Mouse (Mus musculus) ES-Bruce4 (cell line): ENCODE measurements at regions not wholly inside any gene's neighbourhood (a gene's known extent, or its start where the extent isn't known, plus 50 kb on each side); places are given as distances from the start of the nearest gene placed in this dataset.

ENCODE experiments used
- H3K27ac ChIP-seq: 2 replicates; pipeline ENCODE4 v1.5.1; 2012; ENCODE audit warnings: low read length, inconsistent platforms; ENCODE audit not compliant: insufficient read depth
- H3K27me3 ChIP-seq: 2 replicates; pipeline ENCODE4 v1.6.1; 2012; ENCODE audit warnings: mild to moderate bottlenecking, low read length, inconsistent platforms; ENCODE audit not compliant: control insufficient read depth, poor library complexity, insufficient read depth, severe bottlenecking
- H3K36me3 ChIP-seq: 2 replicates; pipeline ENCODE4 v1.6.1; 2012; ENCODE audit warnings: inconsistent platforms, mild to moderate bottlenecking, low read length, moderate library complexity; ENCODE audit not compliant: control insufficient read depth, poor library complexity, insufficient read depth, severe bottlenecking
- H3K4me1 ChIP-seq: one replicate; pipeline ENCODE4 v1.8.1; 2011; ENCODE audit warnings: low read length; ENCODE audit not compliant: control insufficient read depth, insufficient read depth
- H3K4me3 ChIP-seq: 2 replicates; pipeline ENCODE4 v1.5.1; 2011; ENCODE audit warnings: low read depth, mild to moderate bottlenecking, low read length
- H3K9ac ChIP-seq: 2 replicates; pipeline ENCODE4 v1.6.1; 2012; ENCODE audit warnings: low read depth, mild to moderate bottlenecking, inconsistent platforms; ENCODE audit not compliant: poor library complexity, severe bottlenecking
- H3K9me3 ChIP-seq: replicated peaks from 2 replicates; pipeline ENCODE4 v1.6.1; 2012; ENCODE audit warnings: mild to moderate bottlenecking, low read length, inconsistent platforms; ENCODE audit not compliant: control insufficient read depth, poor library complexity, insufficient read depth, severe bottlenecking
- CTCF ChIP-seq: IDR thresholded peaks from one replicate; pipeline ENCODE4 v1.8.1; 2011; ENCODE audit warnings: low read depth, low read length
- EP300 ChIP-seq: IDR thresholded peaks from 2 replicates; pipeline ENCODE4 v1.6.1; 2011; ENCODE audit warnings: low read depth, low read length; ENCODE audit not compliant: insufficient read depth
- POLR2A ChIP-seq: IDR thresholded peaks from one replicate; pipeline ENCODE4 v1.8.1; 2011; ENCODE audit warnings: low read length; ENCODE audit not compliant: insufficient read depth

DNA sequence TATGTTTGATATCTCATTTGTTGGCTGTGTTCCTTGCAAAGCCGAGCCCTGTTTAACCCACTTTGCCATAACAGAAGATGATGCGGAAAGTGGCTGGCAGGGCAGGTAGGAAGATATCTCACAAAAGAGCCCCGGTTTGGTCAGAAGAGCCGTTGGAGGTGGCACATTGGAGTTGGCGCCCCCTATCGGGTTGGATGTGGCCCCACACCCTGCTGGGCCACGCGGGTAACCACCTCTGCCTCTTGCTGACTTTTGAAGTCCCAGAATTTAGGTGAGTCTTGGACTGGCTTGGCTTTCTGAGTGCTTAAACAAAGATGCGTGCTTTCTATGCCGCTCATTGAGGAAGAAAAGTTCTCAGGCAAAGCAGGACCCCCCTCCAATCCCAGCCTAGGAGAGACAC lies 56.1 kb downstream of the Gm4791 start:
- Histone ChIP-seq H3K27me3 (no peaks in the 10 kb centered on the region), H3K36me3 (no peaks in the 10 kb centered on the region), H3K9ac (no peak overlapping the region), H3K9me3 (no peaks in the 10 kb centered on the region), H3K4me3 (no peak overlapping the region), H3K4me1 (no peaks in the 10 kb centered on the region), H3K27ac (no peak overlapping the region)
- peak; percentile 18 for TF ChIP-seq CTCF
- no peak for TF ChIP-seq POLR2A

DNA sequence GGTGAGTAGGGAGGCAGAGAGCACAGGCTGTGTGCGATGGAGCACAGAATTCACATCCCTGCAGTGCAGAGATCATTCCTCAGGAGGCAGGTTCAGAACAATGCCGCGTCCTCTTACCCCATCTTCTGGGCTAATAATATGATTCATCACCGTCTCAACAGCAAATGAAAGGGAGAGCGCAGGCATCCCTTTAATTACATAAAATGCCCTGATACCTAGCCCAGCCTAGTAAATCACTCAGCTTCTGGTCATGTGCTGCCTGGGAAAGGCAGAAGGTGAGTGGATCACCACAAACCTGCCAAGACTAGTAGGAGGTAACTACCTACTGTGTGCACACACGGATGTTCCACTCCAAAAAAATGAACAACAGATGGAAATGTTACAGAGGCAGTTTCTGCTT lies 57.0 kb downstream of the Gm4791 start:
- H3K9ac ChIP-seq = no peak overlapping the region
- no peaks in the 10 kb centered on the region for H3K4me1 ChIP-seq
- TF ChIP-seq POLR2A = no peak
- TF ChIP-seq EP300 = no peak
- TF ChIP-seq CTCF = no peak
- no peaks in the 10 kb centered on the region for H3K27me3 ChIP-seq
- H3K27ac ChIP-seq = no peak overlapping the region
- H3K9me3 ChIP-seq = no peaks in the 10 kb centered on the region
- no peaks in the 10 kb centered on the region for H3K36me3 ChIP-seq
- H3K4me3 ChIP-seq = no peak overlapping the region

DNA sequence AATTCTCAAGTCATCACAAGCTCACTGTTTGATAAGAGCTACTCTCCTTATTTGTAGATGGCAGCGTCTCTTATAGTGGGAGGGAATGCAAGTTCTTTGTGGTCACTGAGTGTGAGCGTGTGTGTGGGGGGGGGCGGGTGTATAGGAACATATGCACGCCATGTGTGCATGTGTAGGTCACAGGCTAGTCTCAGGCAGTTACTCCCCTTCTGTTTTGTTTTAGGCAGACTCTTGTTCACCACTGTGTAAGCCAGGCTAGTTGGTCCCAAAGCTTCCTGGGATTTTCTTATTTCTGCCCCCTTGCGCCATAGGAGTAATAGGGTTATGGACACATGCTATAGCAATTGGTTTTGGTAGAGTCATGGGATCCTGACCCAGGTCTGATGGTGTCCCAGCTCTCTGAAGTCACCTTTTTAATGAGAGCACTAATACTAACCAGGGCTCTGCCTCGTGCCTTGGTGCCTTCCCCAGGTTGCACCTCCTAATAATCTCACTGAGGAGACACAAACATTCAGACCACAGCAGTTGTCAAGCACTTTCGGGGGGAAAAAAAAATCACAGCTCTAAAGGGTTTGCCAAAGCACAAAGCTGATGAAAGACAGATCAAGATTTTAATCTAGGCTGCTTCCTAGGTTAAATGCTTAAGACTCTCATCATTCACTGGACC lies 60.9 kb downstream of the Gm4791 start:
- Histone ChIP-seq H3K9me3 (no peaks in the 10 kb centered on the region), H3K9ac (no peak overlapping the region), H3K27me3 (no peaks in the 10 kb centered on the region; the same call in 1 of the 2 replicates), H3K27ac (no peak overlapping the region), H3K4me1 (no peaks in the 10 kb centered on the region), H3K4me3 (no peak overlapping the region), H3K36me3 (no peaks in the 10 kb centered on the region)
- TF ChIP-seq EP300 (no peak), CTCF (no peak), POLR2A (no peak)

DNA sequence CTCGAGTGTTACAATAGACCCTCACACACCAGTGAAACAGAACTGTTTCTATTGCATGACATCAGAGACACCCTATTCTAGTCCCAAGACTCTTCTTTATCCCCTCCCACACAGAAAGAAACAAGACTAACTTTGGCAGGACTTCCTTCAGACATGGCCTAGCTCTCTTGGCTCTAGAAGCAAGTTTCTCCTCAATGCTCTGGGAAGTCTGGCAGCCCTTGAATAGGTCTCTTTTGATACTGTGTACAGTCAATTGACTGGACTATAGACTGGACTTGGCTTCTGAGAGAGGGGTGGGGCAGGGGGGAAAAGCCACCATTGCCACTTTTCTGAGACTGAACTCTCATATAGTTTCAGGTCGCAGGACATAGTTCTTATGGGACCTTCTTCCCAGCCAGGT lies 62.2 kb downstream of the Gm4791 start:
- Histone ChIP-seq H3K27me3 (no peaks in the 10 kb centered on the region; the same call in 1 of the 2 replicates), H3K9ac (no peak overlapping the region), H3K9me3 (no peaks in the 10 kb centered on the region), H3K4me1 (no peaks in the 10 kb centered on the region), H3K4me3 (no peak overlapping the region), H3K36me3 (no peaks in the 10 kb centered on the region), H3K27ac (no peak overlapping the region)
- TF ChIP-seq CTCF (no peak), EP300 (no peak), POLR2A (no peak)

DNA sequence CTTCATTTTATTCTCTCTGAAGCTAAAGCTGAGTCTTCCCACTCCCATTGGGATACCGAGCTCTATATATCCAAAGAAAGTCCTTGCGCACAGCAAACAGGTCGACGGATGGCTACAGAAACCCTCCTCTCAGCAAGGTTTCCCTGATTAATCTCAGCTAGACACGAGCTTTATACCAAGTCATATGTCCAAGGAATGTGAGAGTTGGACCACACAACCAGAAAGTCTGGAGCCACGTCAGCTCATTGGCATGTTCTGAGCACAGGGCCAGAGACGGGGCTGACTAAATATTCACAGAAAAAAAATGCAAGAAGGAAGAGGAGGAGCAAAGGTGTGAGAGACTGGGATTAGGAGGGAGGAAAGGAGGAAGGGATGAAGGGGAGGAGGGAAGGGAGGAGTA lies 64.0 kb downstream of the Gm4791 start:
- H3K9me3 ChIP-seq = no peaks in the 10 kb centered on the region
- H3K4me1 ChIP-seq = no peaks in the 10 kb centered on the region
- H3K9ac ChIP-seq = no peak overlapping the region
- no peaks in the 10 kb centered on the region for H3K36me3 ChIP-seq
- no peaks in the 10 kb centered on the region; the same call in 1 of the 2 replicates for H3K27me3 ChIP-seq
- H3K4me3 ChIP-seq = no peak overlapping the region
- no peak for TF ChIP-seq EP300
- TF ChIP-seq POLR2A = no peak
- TF ChIP-seq CTCF = no peak
- no peak overlapping the region for H3K27ac ChIP-seq

DNA sequence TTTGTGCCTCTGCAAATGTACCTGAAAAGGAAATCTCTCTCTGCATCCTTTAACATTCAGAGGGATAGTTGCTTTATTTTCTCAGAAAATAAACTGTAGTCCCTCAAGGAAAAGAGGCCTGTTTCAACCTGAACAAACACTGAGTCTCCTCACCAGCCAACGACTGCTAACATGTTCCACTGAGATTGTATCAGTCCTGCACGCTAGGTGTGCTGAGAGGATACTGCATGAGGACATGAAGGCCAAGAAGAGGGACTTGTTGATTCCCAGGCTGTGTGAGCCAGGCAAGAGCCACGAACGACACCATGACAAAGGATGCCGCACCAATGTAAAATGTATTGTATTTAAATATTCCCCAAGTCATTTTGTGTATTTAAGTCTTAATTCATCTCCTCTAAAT lies 65.2 kb downstream of the Gm4791 start:
- no peaks in the 10 kb centered on the region; the same call in 1 of the 2 replicates for H3K27me3 ChIP-seq
- TF ChIP-seq CTCF (no peak), POLR2A (no peak), EP300 (no peak)
- no peak overlapping the region for H3K27ac ChIP-seq
- no peaks in the 10 kb centered on the region for H3K36me3 ChIP-seq
- H3K4me1 ChIP-seq = no peaks in the 10 kb centered on the region
- H3K4me3 ChIP-seq = no peak overlapping the region
- no peaks in the 10 kb centered on the region for H3K9me3 ChIP-seq
- no peak overlapping the region for H3K9ac ChIP-seq
